Mouse (Mus musculus): ENCODE measurements at regions not wholly inside any gene's neighbourhood (a gene's known extent, or its start where the extent isn't known, plus 50 kb on each side); places are given as distances from the start of the nearest gene placed in this dataset.

GRCm38 (mm10) chr13:99572381-99572780, 56.0 kb upstream of the Map1b start:
- TF ChIP-seq CTCF (IDR thresholded peaks at IDR 0.05; ENCODE audit: borderline replicate concordance, control insufficient read depth, extremely low read depth, insufficient read depth, low read length, poor library complexity) (no peak), POLR2A (IDR thresholded peaks at IDR 0.05; ENCODE audit: control insufficient read depth, extremely low read depth, insufficient read depth, low read length, poor library complexity) (no peak)

Measured in thymus, adult 2 months (tissue).